Mouse (Mus musculus): ENCODE measurements around the gene Mre11a.

GRCm38 (mm10) chr9:14843901-14844300 lies 59.4 kb downstream of the Mre11a start:
- no peak for TF ChIP-seq CTCF (IDR thresholded peaks at IDR 0.05; ENCODE audit: low read depth, low read length)
- no peak for TF ChIP-seq GATA1 (IDR thresholded peaks at IDR 0.05; ENCODE audit: borderline replicate concordance, low read length)
- no peak for TF ChIP-seq POLR2AphosphoS5 (IDR thresholded peaks at IDR 0.05; ENCODE audit: insufficient replicate concordance, low read depth, low read length)
- TF ChIP-seq TAL1 (conservative IDR thresholded peaks at IDR 0.05; ENCODE audit: low read depth, low read length), result no peak
- no peak for TF ChIP-seq GATA2 (IDR thresholded peaks at IDR 0.05; ENCODE audit: borderline replicate concordance, low read depth, low read length)
